Mouse (Mus musculus) heart, postnatal 0 days (tissue): ENCODE measurements around the gene Dyrk1a.

Source experiments
- CTCF ChIP-seq: IDR thresholded peaks from 2 replicates; pipeline ENCODE4 v1.5.1; 2016; ENCODE audit warnings: antibody characterized with exemption, control low read depth, low read depth
- EP300 ChIP-seq: IDR thresholded peaks from 2 replicates; pipeline ENCODE4 v1.6.1; 2016; ENCODE audit warnings: antibody characterized with exemption, low read depth

GRCm38 (mm10) chr16:94540140-94540539, 29.7 kb upstream of the Dyrk1a start:
- TF ChIP-seq CTCF (no peak), EP300 (no peak)
